Mouse (Mus musculus): Measurements from ENCODE around the gene Dazap2.

DNA sequence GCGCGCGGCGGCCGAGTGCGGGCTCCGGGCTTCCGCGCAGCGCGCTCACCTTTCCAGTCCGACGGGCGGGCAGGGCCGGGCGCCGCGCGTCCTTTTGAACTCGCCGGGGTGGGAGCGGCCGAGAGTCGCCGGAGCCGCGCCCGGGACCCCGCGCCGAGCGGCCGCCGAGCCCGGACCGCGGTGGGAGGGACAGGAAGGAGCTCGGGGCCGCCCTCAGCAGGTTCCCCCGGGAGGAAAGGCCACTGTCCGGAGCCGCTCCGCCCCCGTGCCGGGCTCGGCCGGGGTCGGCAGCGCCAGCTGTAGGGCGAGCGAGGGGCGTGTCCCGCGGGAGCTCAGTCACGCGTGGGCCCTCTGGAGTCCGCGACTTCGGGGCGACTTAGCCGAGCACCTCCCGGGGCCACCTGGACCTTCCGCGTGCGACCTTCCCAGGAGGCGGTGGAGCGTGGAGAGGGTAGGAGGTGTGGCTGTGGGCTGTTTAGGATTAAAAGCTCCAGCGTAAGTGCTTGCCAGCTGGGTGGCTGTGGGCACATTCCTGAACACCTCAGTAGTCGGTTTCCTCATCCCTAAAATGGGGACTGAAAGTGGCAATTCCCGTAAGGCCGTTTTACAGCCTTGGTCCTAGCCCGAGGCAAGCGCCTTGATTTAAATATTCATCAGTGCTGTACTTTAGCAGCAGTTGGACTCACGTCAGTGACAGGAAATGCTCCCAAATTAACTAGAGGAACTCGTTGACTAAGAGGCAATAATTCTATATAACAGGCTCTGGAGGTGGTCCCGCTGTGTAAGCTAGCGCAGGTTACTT, 21.8 kb downstream of the Dazap2 start, which contains the start of gene Smagp:
- TF ChIP-seq CTCF (IDR thresholded peaks at IDR 0.05; ENCODE audit: borderline replicate concordance, control insufficient read depth, extremely low read depth, insufficient read depth, low read length, poor library complexity) (no peak), POLR2A (IDR thresholded peaks at IDR 0.05; ENCODE audit: control insufficient read depth, extremely low read depth, insufficient read depth, low read length, poor library complexity) (no peak)
